Mouse (Mus musculus) frontal cortex, postnatal 36 days (tissue): ENCODE results near the gene Noxa1.

Source experiments
- DNase-seq, 2 experiments: peaks; one replicate each; pipeline ENCODE4 v3.0.0; 2022; ENCODE audit warnings: low spot score in 2 of 2

Gene Noxa1

GRCm38 (mm10) chr2:25098005-25098615 lies 3.2 kb upstream of the Noxa1 start:
- DNase-seq = no peak

GRCm38 (mm10) chr2:25094785-25095108 lies 202 bp downstream of the Noxa1 start:
- no peak for DNase-seq

- DNase-seq = no peak
Measured at GRCm38 (mm10) chr2:25088636-25089035, 6.3 kb downstream of the Noxa1 start.

GRCm38 (mm10) chr2:25087842-25088241 lies 7.1 kb downstream of the Noxa1 start:
- no peak for DNase-seq

GRCm38 (mm10) chr2:25085571-25085970 lies 9.4 kb downstream of the Noxa1 start:
- no peak for DNase-seq

- DNase-seq = no peak
Measured at GRCm38 (mm10) chr2:25083697-25084096, 11.3 kb downstream of the Noxa1 start.

- DNase-seq = no peak
Measured at GRCm38 (mm10) chr2:25080076-25080475, 14.9 kb downstream of the Noxa1 start, which contains the start of gene Entpd8. Entpd8 (plus strand) TSS chr2:25080304.

- DNase-seq = no peak
Measured at GRCm38 (mm10) chr2:25078967-25079366, 16.0 kb downstream of the Noxa1 start.

GRCm38 (mm10) chr2:25075506-25075905 lies 19.4 kb downstream of the Noxa1 start:
- DNase-seq = no peak

GRCm38 (mm10) chr2:25072398-25072797 lies 22.6 kb downstream of the Noxa1 start:
- no peak for DNase-seq

GRCm38 (mm10) chr2:25069537-25069936 lies 25.4 kb downstream of the Noxa1 start:
- no peak for DNase-seq

GRCm38 (mm10) chr2:25066552-25066951 lies 28.4 kb downstream of the Noxa1 start:
- no peak for DNase-seq

- DNase-seq = no peak
Measured at GRCm38 (mm10) chr2:25065537-25065936, 29.4 kb downstream of the Noxa1 start.

GRCm38 (mm10) chr2:25064285-25064684 lies 30.7 kb downstream of the Noxa1 start:
- DNase-seq = no peak

- no peak for DNase-seq
Measured at GRCm38 (mm10) chr2:25063523-25063922, 31.4 kb downstream of the Noxa1 start.

- no peak for DNase-seq
Measured at GRCm38 (mm10) chr2:25058926-25059325, 36.0 kb downstream of the Noxa1 start.

- no peak for DNase-seq
Measured at GRCm38 (mm10) chr2:25055409-25056155, 39.4 kb downstream of the Noxa1 start.

GRCm38 (mm10) chr2:25055068-25055405 lies 39.9 kb downstream of the Noxa1 start:
- peak; percentile 68 to 76 for DNase-seq

GRCm38 (mm10) chr2:25054221-25055067 lies 40.5 kb downstream of the Noxa1 start, which contains the start of gene Nsmf:
Nsmf (plus strand) TSS chr2:25054355.
- peak; percentile 86 to 90 for DNase-seq

- DNase-seq = no peak
Measured at GRCm38 (mm10) chr2:25053101-25053500, 41.8 kb downstream of the Noxa1 start.

- no peak for DNase-seq
Measured at GRCm38 (mm10) chr2:25051450-25051849, 43.5 kb downstream of the Noxa1 start.

GRCm38 (mm10) chr2:25050921-25051320 lies 44.0 kb downstream of the Noxa1 start:
- peak; percentile 59 to 67 for DNase-seq

GRCm38 (mm10) chr2:25040089-25040488 lies 54.9 kb downstream of the Noxa1 start:
- DNase-seq = no peak
